Mouse (Mus musculus) spleen, adult 2 months (tissue): ENCODE data around the gene Lbhd1. TPM values are rescaled to one million over a fixed set of nuclear protein-coding genes. Genes with fewer than 3 reads are reported as not detected.
"Not testable (repeated sequence)": the region's sequence is repeated elsewhere in the genome, so short reads cannot be mapped to it uniquely, and the experiment has no call there.

ENCODE experiments used
- DNase-seq, 2 experiments: peaks; one replicate each; pipeline versions ENCODE4 v3.0.0 to v3.0.0-alpha.2; 2012 to 2021; ENCODE audit warnings: low spot score in 2 of 2, low read depth in 1 of 2
- H3K27ac ChIP-seq: fragments of 200-500 bp; 2 replicates; pipeline ENCODE4 v1.5.1; 2012; ENCODE audit warnings: low read length, inconsistent platforms; ENCODE audit not compliant: insufficient read depth
- H3K27me3 ChIP-seq: fragments of 200-500 bp; 2 replicates; pipeline ENCODE4 v1.6.1; 2012; ENCODE audit warnings: mild to moderate bottlenecking, moderate library complexity, low read length, inconsistent platforms; ENCODE audit not compliant: control insufficient read depth, insufficient read depth
- H3K36me3 ChIP-seq: fragments of 200-500 bp; 2 replicates; pipeline ENCODE4 v1.6.1; 2012; ENCODE audit warnings: mild to moderate bottlenecking, low read length, inconsistent platforms; ENCODE audit not compliant: control insufficient read depth, insufficient read depth
- H3K4me1 ChIP-seq: fragments of 200-500 bp; 2 replicates; pipeline ENCODE4 v1.6.1; 2011; ENCODE audit warnings: inconsistent platforms; ENCODE audit not compliant: control insufficient read depth, insufficient read depth, insufficient read length
- H3K4me3 ChIP-seq: fragments of 200-500 bp; 2 replicates; pipeline ENCODE4 v1.5.1; 2011; ENCODE audit warnings: mild to moderate bottlenecking, inconsistent platforms; ENCODE audit not compliant: insufficient read depth, insufficient read length; ENCODE audit errors: extremely low read depth
- CTCF ChIP-seq: fragments of 200-500 bp; IDR thresholded peaks from 2 replicates; pipeline ENCODE4 v1.5.1; 2011; ENCODE audit warnings: mild to moderate bottlenecking, inconsistent platforms; ENCODE audit not compliant: insufficient read depth, insufficient read length, insufficient replicate concordance; ENCODE audit errors: extremely low read depth
- POLR2A ChIP-seq: fragments of 200-500 bp; IDR thresholded peaks from 2 replicates; pipeline ENCODE4 v1.6.1; 2011; ENCODE audit warnings: low read depth, low read length, inconsistent platforms
- WGBS: fragments of 180-500 bp; shearing (Covaris S2); methylation state at CpG from one replicate; pipeline ENCODE4 v1.1.7; 2018; 5-methylcytosine and 5-hydroxymethylcytosine counted together
- polyA plus RNA-seq: library from polyadenylated mRNA; depleted of rRNA; stranded (reverse); fragments of >200 nt; gene quantifications from 2 replicates; pipeline ENCODE4 v1.2.3, GENCODE M21; 2012

The Lbhd1 gene
- polyA plus RNA-seq, 1 experiment: 1.4 TPM

- WGBS: 81% methylated on average over 10 of the region's 10 CpGs
- H3K36me3 ChIP-seq: peaks cover 4% of the 10 kb centered on the region; the same call in 1 of the 2 replicates
- H3K27ac ChIP-seq: no peak overlapping the region
- TF ChIP-seq POLR2A (no peak), CTCF (no peak)
- no peak overlapping the region for H3K4me3 ChIP-seq
- DNase-seq: no peak
- H3K4me1 ChIP-seq: no peaks in the 10 kb centered on the region
- no peaks in the 10 kb centered on the region for H3K27me3 ChIP-seq
These were observed 31.1 kb upstream of the Lbhd1 start for GRCm38 (mm10) chr19:8852236-8852928.

GRCm38 (mm10) chr19:8853117-8853516 is 30.4 kb upstream of the Lbhd1 start:
- WGBS: 87% methylated on average over 3 of the region's 3 CpGs
- Histone ChIP-seq H3K4me1 (no peaks in the 10 kb centered on the region), H3K27me3 (no peaks in the 10 kb centered on the region), H3K4me3 (no peak overlapping the region), H3K27ac (no peak overlapping the region), H3K36me3 (peaks cover 1% of the 10 kb centered on the region; the same call in 1 of the 2 replicates)
- no peak for TF ChIP-seq POLR2A
- TF ChIP-seq CTCF: no peak
- DNase-seq: no peak

GRCm38 (mm10) chr19:8857689-8858088 is 25.8 kb upstream of the Lbhd1 start:
- Histone ChIP-seq H3K27me3 (no peaks in the 10 kb centered on the region), H3K4me3 (no peak overlapping the region), H3K4me1 (no peaks in the 10 kb centered on the region), H3K27ac (no peak overlapping the region), H3K36me3 (no peaks in the 10 kb centered on the region)
- 40% methylated on average over 4 of the region's 4 CpGs for WGBS
- TF ChIP-seq POLR2A (no peak), CTCF (peak; percentile 43; the same call in 1 of the 2 replicates)
- peak in 1 of 2 experiments; percentile 37 for DNase-seq

- H3K4me1 ChIP-seq: no peaks in the 10 kb centered on the region
- no peaks in the 10 kb centered on the region for H3K27me3 ChIP-seq
- no peaks in the 10 kb centered on the region for H3K36me3 ChIP-seq
- no peak overlapping the region for H3K27ac ChIP-seq
- WGBS: 27% methylated on average over 1 of the region's 1 CpGs
- no peak overlapping the region for H3K4me3 ChIP-seq
- DNase-seq: peak in 1 of 2 experiments; percentile 54
- 0 out of 2 replicates have a peak, but pooled peaks have one; percentile 6 for TF ChIP-seq CTCF
- no peak for TF ChIP-seq POLR2A
These were observed 24.5 kb upstream of the Lbhd1 start for GRCm38 (mm10) chr19:8859018-8859417.

GRCm38 (mm10) chr19:8864265-8864664 is 19.3 kb upstream of the Lbhd1 start:
- Histone ChIP-seq H3K27ac (no peak overlapping the region), H3K4me3 (no peak overlapping the region), H3K4me1 (no peaks in the 10 kb centered on the region), H3K36me3 (no peaks in the 10 kb centered on the region), H3K27me3 (no peaks in the 10 kb centered on the region)
- TF ChIP-seq CTCF (no peak), POLR2A (no peak)
- 85% methylated on average over 6 of the region's 6 CpGs for WGBS
- DNase-seq: no peak

- not testable (repeated sequence) for H3K4me3 ChIP-seq, H3K27ac ChIP-seq, DNase-seq, H3K27me3 ChIP-seq, H3K4me1 ChIP-seq
- peaks cover 15% of the 10 kb centered on the region for H3K36me3 ChIP-seq
- WGBS: 67% methylated on average over 3 of the region's 3 CpGs
These were observed 13.2 kb upstream of the Lbhd1 start for GRCm38 (mm10) chr19:8870381-8870780.

GRCm38 (mm10) chr19:8870838-8871237 is 12.7 kb upstream of the Lbhd1 start:
- H3K4me1 ChIP-seq: peaks cover 3% of the 10 kb centered on the region; the same call in 1 of the 2 replicates
- H3K27me3 ChIP-seq: no peaks in the 10 kb centered on the region
- 21% methylated on average over 9 of the region's 9 CpGs for WGBS
- H3K36me3 ChIP-seq: peaks cover 17% of the 10 kb centered on the region
- TF ChIP-seq CTCF: no peak
- TF ChIP-seq POLR2A: no peak
- DNase-seq: no peak
- H3K4me3 ChIP-seq: peak overlapping the region; percentile 78
- H3K27ac ChIP-seq: peak overlapping the region; percentile 55
